Mouse (Mus musculus) layer of hippocampus, adult 2 months (tissue): ENCODE measurements around the gene Rassf5. TPM values are rescaled to one million over a fixed set of nuclear protein-coding genes. Genes with fewer than 3 reads are reported as not detected.
"Not testable (repeated sequence)": the region's sequence is repeated elsewhere in the genome, so short reads cannot be mapped to it uniquely, and the experiment has no call there.

ENCODE experiments used
- DNase-seq, 2 experiments: peaks; one replicate each; pipeline ENCODE4 v3.0.0; 2022; ENCODE audit warnings: low spot score in 2 of 2
- H3K27ac ChIP-seq: fragments of 200-600 bp; 2 replicates; pipeline ENCODE4 v1.8.1; 2022
- H3K4me3 ChIP-seq: fragments of 200-600 bp; 2 replicates; pipeline ENCODE4 v1.8.1; 2022; ENCODE audit warnings: mild to moderate bottlenecking
- CTCF ChIP-seq: fragments of 200-600 bp; conservative IDR thresholded peaks from 2 replicates; pipeline ENCODE4 v1.8.1; 2022; ENCODE audit warnings: antibody characterized with exemption, mild to moderate bottlenecking, moderate library complexity
- total RNA-seq, 2 experiments: library from RNA; stranded (reverse); gene quantifications; 2 replicates each; pipeline ENCODE4 v1.2.3; 2021

Gene Rassf5
- total RNA-seq, 2 experiments from 2014 or later, result 17.2 to 18.4 TPM

GRCm38 (mm10) chr1:131153018-131153629 lies 91.9 kb downstream of the Rassf5 start, which contains the start of gene Eif2d:
TSS of gene Eif2d (plus strand) at chr1:131153181.
- 0 out of 2 replicates have a peak, but pooled peaks have one; percentile 4 for TF ChIP-seq CTCF
- Histone ChIP-seq H3K27ac (peak within 1 kb of the TSS; percentile 87), H3K4me3 (peak within 1 kb of the TSS; percentile 81)
- DNase-seq, result peak; percentile 85 to 89

DNA sequence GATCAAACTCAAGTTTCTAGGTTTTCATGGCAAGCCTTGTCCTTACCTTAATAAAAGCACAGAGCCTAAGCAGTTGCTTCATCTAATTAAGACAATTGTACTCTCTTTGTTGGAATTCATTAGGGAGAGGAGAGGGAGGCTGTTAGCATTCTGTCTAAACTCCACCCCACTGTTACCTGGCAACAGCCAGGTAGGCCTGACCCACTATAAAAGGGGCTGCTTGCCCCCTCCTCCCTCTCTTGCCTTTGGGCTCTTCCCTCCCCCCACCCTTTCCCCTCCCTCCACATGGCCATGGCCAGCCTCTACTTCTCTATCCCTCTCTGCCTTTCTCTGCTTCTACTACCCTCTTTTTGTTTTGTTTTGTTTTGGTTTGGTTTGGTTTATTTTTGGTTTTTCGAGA lies 95.6 kb downstream of the Rassf5 start:
- no peak for TF ChIP-seq CTCF
- H3K27ac ChIP-seq, result no peak overlapping the region
- no peak overlapping the region for H3K4me3 ChIP-seq
- DNase-seq, result no peak

DNA sequence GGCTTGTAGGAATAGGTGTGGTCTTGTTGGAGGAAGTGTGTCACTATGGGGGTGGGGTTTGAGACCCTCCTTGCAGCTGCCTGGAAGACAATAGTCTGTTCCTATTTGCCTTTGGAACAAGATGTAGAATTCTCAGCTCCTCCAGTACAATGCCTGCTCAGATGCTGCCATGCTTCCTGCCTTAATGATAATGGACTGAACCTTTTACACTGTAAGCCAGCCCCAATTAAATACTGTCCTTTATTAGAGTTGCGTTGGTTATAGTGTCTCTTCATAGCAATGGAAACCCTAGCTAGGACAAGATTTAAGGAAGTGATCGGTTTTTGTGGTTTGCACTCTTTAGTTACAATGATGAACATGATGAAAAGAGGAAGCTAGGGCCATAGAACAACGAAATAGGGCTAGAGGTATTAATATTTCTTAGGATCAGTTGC lies 98.9 kb downstream of the Rassf5 start:
- no peak for TF ChIP-seq CTCF

DNA sequence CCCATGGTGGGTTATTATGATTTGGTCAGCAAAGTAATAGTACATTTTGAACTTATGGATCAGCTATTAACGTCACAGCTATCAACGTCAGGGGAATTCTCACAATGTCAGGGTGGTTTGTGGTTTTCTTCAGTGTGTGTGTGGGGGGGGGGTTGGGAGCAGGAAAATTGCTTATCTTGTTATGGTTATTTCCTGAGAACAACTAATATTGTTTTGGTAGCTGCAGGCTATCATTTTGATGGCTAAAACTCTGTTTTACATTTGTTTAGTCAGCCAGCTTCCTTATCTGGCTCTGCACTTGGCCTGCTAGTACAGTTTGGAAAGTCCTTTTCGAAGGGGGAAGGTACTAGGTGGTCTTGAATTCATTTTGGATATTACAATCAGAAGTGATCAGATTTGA lies 99.8 kb downstream of the Rassf5 start:
- not testable (repeated sequence) for H3K4me3 ChIP-seq, DNase-seq, H3K27ac ChIP-seq

More for the DNA sequence above, 98.9 kb downstream of the Rassf5 start:
- DNase-seq, result no peak
- Histone ChIP-seq H3K27ac (no peak overlapping the region), H3K4me3 (no peak overlapping the region)

DNA sequence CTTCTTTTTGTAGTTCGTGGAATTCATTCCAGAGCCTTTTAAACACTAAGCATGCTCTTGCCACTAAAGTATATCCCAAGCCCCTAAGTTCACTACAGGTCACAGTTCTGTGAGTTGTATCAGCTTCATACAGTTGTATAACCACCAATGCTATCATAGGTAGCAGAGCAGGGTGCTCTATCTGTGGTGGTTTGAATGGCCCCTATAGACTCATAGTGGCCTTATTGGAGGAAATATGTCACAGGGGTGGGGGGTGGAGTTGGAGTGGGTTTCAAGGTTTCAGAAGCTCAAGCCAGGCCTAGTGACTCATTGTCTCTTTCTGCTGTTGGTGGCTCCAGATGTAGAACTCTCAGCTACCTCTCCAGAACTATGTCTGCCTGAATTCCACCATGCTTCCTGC lies 102.6 kb downstream of the Rassf5 start:
- Histone ChIP-seq H3K4me3 (no peak overlapping the region), H3K27ac (no peak overlapping the region)
- DNase-seq, result no peak
- TF ChIP-seq CTCF, result no peak

DNA sequence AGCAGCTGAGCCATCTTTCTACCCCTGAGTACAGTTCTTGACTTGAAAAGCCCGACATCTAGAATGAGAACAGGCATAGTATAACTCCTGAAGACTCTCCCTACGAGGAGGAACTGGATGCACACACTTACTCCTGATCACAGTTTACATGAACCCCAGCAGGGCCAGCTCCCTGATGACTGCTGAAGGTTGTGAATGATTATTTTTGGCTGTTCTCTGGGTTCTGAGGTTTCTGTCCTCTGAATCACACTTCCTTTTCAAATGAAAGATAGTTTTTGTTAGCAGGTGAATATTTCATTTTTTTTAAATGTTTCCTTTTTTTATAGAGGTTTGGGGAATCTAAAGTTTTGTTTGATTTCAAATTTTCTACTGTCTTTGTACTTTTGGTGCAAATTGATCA lies 103.6 kb downstream of the Rassf5 start:
- no peak for DNase-seq
- TF ChIP-seq CTCF, result no peak

DNA sequence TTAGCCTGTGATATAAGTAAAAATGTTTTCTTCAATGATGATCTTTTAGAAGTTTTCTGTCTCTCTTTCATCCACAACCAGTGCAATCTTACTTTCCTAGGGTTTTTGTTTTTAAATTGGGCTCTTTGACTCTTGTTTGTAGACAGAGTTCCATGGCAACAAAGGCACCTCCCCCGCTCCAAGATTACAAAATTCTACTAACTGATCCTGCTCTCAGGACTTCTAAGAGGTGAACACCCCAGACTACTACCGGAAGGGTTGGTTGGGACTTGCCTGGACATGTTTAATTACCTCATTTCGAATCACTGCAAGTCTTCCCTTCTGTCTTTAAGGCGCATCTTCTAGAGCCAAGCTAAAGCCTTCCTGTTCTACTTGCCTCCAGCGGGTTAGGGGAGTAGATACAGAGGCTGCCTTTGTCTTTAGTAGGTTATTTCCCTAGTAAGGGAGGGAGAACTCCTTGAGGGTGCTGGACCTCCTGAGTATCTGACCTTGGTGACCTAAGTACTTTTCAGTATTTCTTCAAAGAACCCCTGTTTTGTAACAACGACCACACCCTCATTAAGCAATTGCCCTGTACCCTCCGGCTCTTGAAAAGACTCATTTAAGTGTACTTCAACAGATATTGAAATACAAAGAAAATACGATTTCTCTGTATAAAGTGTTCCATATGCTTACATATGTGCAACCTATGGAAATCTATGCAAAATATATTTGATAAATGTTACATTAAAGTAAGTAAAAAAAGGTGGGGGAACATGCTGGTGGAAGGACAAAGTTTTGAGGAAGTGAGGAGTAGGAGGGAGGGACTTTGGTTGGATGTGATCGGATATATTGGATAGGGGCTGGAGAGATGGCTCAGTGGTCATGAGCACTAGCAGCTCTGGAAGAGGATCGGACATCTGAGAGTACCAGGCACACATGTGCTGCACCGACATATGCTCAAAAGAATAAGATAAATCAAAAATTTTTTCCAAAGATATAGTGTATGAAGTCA lies 105.7 kb downstream of the Rassf5 start:
- H3K4me3 ChIP-seq, result peak overlapping the region; percentile 72
- no peak for DNase-seq
- H3K27ac ChIP-seq, result peak overlapping the region; percentile 84
- no peak for TF ChIP-seq CTCF

More for the DNA sequence above, 103.6 kb downstream of the Rassf5 start:
- H3K4me3 ChIP-seq, result no peak overlapping the region
- no peak overlapping the region for H3K27ac ChIP-seq

DNA sequence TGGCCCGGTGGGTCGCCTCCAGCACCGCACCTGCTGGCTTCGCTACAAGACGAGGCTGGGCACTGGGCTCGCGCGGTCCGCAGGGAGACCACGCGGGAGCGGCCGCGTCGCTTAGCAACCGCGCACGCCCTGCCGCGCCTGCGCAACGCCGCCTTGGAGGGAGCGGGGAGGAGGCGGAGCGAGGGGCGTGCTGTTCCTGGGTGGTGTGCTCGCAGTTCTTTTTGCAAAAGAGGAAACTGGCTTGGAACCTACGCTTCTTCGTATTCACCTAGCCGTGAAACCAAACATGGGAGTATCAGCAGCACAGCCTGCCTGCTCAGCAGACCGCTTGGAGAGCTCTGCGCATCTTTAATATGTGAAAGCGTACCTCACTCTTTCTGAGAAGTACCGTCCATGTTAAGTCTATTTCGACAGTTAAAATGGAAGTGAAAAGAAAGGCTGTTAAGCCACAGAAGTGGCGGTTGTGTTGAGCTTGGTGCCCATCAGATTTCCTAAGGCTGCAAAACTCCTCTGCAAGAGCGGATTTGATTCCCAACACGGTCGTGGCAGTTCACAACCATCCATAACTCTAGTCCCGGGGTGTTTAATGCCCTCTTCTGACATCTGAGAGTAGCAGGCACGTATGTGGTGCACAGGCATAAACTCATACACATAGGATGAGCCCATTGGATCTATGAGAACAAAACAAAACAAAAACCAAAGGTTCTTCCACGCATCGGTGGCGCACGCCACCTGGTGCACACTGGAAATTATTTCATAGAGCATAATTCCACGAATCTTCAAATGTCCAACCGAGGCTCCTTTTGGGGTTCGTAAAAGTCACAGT lies 106.7 kb downstream of the Rassf5 start, which contains the start of gene Dyrk3:
Gene Dyrk3, minus strand, starts transcription at position 150 of the 826 bp plus-strand sequence.
- TF ChIP-seq CTCF, result peak; percentile 75
- DNase-seq, result peak; percentile 90 to 91
- Histone ChIP-seq H3K4me3 (peak within 1 kb of the TSS; percentile 72), H3K27ac (peak within 1 kb of the TSS; percentile 84)

- no peak for TF ChIP-seq CTCF
- DNase-seq, result no peak
- Histone ChIP-seq H3K4me3 (peak overlapping the region; percentile 72), H3K27ac (peak overlapping the region; percentile 84)
These were observed 107.3 kb downstream of the Rassf5 start for GRCm38 (mm10) chr1:131137717-131138118.

- no peak for TF ChIP-seq CTCF
- H3K4me3 ChIP-seq, result peak overlapping the region; percentile 72
- peak overlapping the region; percentile 84 for H3K27ac ChIP-seq
- no peak for DNase-seq
These were observed 107.9 kb downstream of the Rassf5 start for GRCm38 (mm10) chr1:131137111-131137510.

- DNase-seq, result no peak
- H3K27ac ChIP-seq, result peak overlapping the region; percentile 84
- TF ChIP-seq CTCF, result no peak
- H3K4me3 ChIP-seq, result peak overlapping the region; percentile 72
These were observed 109.0 kb downstream of the Rassf5 start for GRCm38 (mm10) chr1:131135960-131136629.
